Mouse (Mus musculus): ENCODE measurements around the gene Nrbp1.
"Not testable (repeated sequence)": the region's sequence is repeated elsewhere in the genome, so short reads cannot be mapped to it uniquely, and the experiment has no call there.

The Nrbp1 gene

GRCm38 (mm10) chr5:31204421-31204820 is 36.2 kb upstream of the Nrbp1 start:
- DNase-seq (ENCODE audit: low read depth, low spot score): no peak

- DNase-seq (ENCODE audit: low read depth, low spot score): not testable (repeated sequence)
These were observed 24.1 kb upstream of the Nrbp1 start for GRCm38 (mm10) chr5:31216554-31216953.

- no peak for DNase-seq (ENCODE audit: low read depth, low spot score)
These were observed 22.4 kb upstream of the Nrbp1 start for GRCm38 (mm10) chr5:31218294-31218693.

- DNase-seq (ENCODE audit: low read depth, low spot score): no peak
These were observed 21.6 kb upstream of the Nrbp1 start for GRCm38 (mm10) chr5:31219070-31219469.

GRCm38 (mm10) chr5:31219474-31219873 is 21.2 kb upstream of the Nrbp1 start:
- no peak for DNase-seq (ENCODE audit: low read depth, low spot score)

- DNase-seq (ENCODE audit: low read depth, low spot score): peak; percentile 38
These were observed 20.7 kb upstream of the Nrbp1 start for GRCm38 (mm10) chr5:31219911-31220447.

GRCm38 (mm10) chr5:31220448-31221303 is 20.0 kb upstream of the Nrbp1 start, which contains the start of gene Ppm1g:
TSS of gene Ppm1g (minus strand) at chr5:31220687.
- peak; percentile 93 for DNase-seq (ENCODE audit: low read depth, low spot score)

GRCm38 (mm10) chr5:31221304-31221945 is 19.2 kb upstream of the Nrbp1 start:
- peak; percentile 59 for DNase-seq (ENCODE audit: low read depth, low spot score)

- DNase-seq (ENCODE audit: low read depth, low spot score): no peak
These were observed 18.0 kb upstream of the Nrbp1 start for GRCm38 (mm10) chr5:31222696-31223095.

GRCm38 (mm10) chr5:31226641-31227040 is 14.0 kb upstream of the Nrbp1 start:
- DNase-seq (ENCODE audit: low read depth, low spot score): no peak

- no peak for DNase-seq (ENCODE audit: low read depth, low spot score)
These were observed 914 bp downstream of the Nrbp1 start for GRCm38 (mm10) chr5:31241522-31242034.

- DNase-seq (ENCODE audit: low read depth, low spot score): no peak
These were observed 1.5 kb downstream of the Nrbp1 start for GRCm38 (mm10) chr5:31242191-31242590.

- no peak for DNase-seq (ENCODE audit: low read depth, low spot score)
These were observed 10.1 kb downstream of the Nrbp1 start for GRCm38 (mm10) chr5:31250716-31251115.

GRCm38 (mm10) chr5:31251541-31252101 is 11.0 kb downstream of the Nrbp1 start, which contains the start of gene Krtcap3:
TSS of gene Krtcap3 (plus strand) at chr5:31251691.
- peak; percentile 27 for DNase-seq (ENCODE audit: low read depth, low spot score)

GRCm38 (mm10) chr5:31252151-31252550 is 11.5 kb downstream of the Nrbp1 start:
- DNase-seq (ENCODE audit: low read depth, low spot score): no peak

GRCm38 (mm10) chr5:31252795-31253545 is 12.3 kb downstream of the Nrbp1 start:
- DNase-seq (ENCODE audit: low read depth, low spot score): no peak

- no peak for DNase-seq (ENCODE audit: low read depth, low spot score)
These were observed 13.1 kb downstream of the Nrbp1 start for GRCm38 (mm10) chr5:31253806-31254205.

GRCm38 (mm10) chr5:31254452-31254851 is 13.8 kb downstream of the Nrbp1 start:
- no peak for DNase-seq (ENCODE audit: low read depth, low spot score)

- no peak for DNase-seq (ENCODE audit: low read depth, low spot score)
These were observed 14.2 kb downstream of the Nrbp1 start for GRCm38 (mm10) chr5:31254901-31255300.

- DNase-seq (ENCODE audit: low read depth, low spot score): no peak
These were observed 14.7 kb downstream of the Nrbp1 start for GRCm38 (mm10) chr5:31255381-31255780.

GRCm38 (mm10) chr5:31255971-31256370 is 15.3 kb downstream of the Nrbp1 start:
- DNase-seq (ENCODE audit: low read depth, low spot score): no peak
